Mouse (Mus musculus) cerebellum, adult 2 months (tissue): ENCODE measurements around the gene Zfp286.

Source experiments
- CTCF ChIP-seq: fragments of 200-500 bp; IDR thresholded peaks from 2 replicates; pipeline ENCODE4 v1.5.1; 2011; ENCODE audit warnings: low read depth, mild to moderate bottlenecking, control low read depth, low read length, moderate library complexity, borderline replicate concordance; ENCODE audit not compliant: insufficient read depth
- POLR2A ChIP-seq: fragments of 200-500 bp; IDR thresholded peaks from 2 replicates; pipeline ENCODE4 v1.6.1; 2011; ENCODE audit warnings: low read length, control low read depth, borderline replicate concordance; ENCODE audit not compliant: insufficient read depth

GRCm38 (mm10) chr11:62776510-62776909 is 12.8 kb downstream of the Zfp286 start:
- TF ChIP-seq POLR2A, result no peak
- no peak for TF ChIP-seq CTCF
